Mouse (Mus musculus): Measurements from ENCODE around the gene Klhl29. TPM values are rescaled to one million over a fixed set of nuclear protein-coding genes. Genes with fewer than 3 reads are reported as not detected.
A peak's percentile ranks its signal among the peaks of the same experiment; 100 is the strongest.

Klhl29 gene
- total RNA-seq, 2 experiments from 2014 or later: 1.9 to 3.4 TPM

- DNase-seq (ENCODE audit: low spot score): no peak
These were observed 151.9 kb downstream of the Klhl29 start for GRCm38 (mm10) chr12:5223595-5223994.

GRCm38 (mm10) chr12:5222439-5223202 lies 152.9 kb downstream of the Klhl29 start:
- DNase-seq (ENCODE audit: low spot score): no peak

- peak; percentile 63 for DNase-seq (ENCODE audit: low spot score)
These were observed 155.4 kb downstream of the Klhl29 start for GRCm38 (mm10) chr12:5219913-5220575.

GRCm38 (mm10) chr12:5215836-5216747 lies 159.4 kb downstream of the Klhl29 start:
- peak; percentile 60 for DNase-seq (ENCODE audit: low spot score)

DNA sequence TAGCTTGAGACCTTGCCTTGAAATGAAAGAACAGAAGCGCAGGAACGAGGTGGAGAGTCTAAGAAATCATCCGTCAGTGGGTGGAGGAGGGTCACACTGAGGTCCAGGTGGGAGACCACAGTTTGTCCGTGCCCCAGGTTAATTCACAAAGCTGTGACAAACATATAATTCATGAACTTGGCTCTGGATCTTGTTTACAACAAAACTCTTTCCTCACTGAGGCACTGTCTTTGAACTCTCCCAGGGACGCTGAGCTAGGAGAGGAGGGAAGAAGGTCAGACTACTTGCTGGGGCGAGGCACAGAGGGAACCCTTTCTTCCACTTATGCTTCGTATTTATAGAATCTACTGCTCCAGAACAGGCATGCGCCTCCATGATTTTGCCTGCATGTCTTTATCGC lies 161.2 kb downstream of the Klhl29 start:
- no peak for DNase-seq (ENCODE audit: low spot score)

- peak; percentile 55 for DNase-seq (ENCODE audit: low spot score)
These were observed 162.0 kb downstream of the Klhl29 start for GRCm38 (mm10) chr12:5213339-5214104.

DNA sequence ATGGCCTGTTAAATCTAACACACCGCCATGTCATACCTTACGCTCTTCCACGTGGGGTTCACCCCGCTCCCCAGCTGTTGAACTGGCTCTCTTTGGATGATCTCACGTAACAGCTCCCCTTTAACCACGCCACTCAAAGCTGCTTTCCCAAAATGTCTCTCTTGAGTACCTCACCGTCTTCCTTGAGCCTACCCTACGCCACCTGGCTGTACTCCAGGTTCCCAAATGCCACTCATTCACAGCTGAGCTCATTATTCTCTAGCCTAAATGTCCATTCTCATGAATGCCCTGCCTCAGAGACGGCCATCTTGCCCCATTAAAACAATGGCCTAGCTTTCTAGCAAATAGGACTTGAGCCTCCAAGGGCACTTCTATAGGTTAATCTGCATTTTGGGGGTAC lies 163.6 kb downstream of the Klhl29 start:
- no peak for DNase-seq (ENCODE audit: low spot score)

GRCm38 (mm10) chr12:5210786-5211185 lies 164.7 kb downstream of the Klhl29 start:
- DNase-seq (ENCODE audit: low spot score): no peak

DNA sequence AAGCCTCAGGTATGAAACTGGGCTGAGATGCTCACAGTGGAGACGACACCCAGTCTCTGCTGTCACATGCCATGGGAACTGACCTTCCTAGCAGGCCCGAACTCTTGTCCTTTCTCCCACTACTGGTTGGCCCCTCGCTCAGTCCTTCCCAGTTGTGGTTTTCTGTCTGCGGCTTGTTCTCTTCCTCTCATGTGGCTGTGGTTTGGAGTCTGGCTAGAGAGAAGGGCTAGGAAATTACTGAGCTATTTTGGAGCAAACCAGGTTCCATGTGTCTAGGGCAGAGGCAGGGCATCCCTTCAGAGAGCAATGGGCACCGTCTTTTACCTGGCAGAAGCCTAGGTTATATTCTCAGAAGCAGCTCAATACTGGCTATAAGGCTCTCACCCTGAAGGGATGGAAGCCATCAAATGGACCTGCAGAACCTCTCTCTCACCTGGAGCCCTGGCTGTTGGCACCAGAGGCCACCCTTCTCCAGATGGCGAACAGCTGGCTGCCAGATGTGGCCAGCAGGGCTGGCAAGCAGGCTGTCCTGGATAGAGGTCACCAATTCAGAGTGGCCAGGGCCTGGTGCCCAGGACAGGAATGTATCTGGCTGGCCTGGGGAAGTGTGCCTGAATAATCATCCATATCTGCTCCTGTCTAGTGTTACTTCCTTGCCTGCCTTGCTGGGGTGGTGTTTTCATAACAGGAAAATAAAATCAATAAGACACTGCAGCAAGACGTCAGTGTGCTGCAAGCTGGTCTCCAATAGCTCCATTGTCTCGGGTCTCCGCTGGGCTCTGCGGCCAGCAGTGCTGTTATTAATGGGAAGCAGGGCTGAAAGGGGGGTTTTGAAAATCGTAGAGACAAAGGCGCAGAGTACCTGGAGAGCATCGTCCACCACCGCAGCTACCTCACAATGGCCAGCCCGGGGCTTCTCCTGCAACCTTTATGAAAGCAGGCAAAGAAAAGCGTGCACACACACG lies 167.3 kb downstream of the Klhl29 start:
- DNase-seq (ENCODE audit: low spot score): peak; percentile 61

- no peak for DNase-seq (ENCODE audit: low spot score)
These were observed 168.3 kb downstream of the Klhl29 start for GRCm38 (mm10) chr12:5207172-5207571.

DNA sequence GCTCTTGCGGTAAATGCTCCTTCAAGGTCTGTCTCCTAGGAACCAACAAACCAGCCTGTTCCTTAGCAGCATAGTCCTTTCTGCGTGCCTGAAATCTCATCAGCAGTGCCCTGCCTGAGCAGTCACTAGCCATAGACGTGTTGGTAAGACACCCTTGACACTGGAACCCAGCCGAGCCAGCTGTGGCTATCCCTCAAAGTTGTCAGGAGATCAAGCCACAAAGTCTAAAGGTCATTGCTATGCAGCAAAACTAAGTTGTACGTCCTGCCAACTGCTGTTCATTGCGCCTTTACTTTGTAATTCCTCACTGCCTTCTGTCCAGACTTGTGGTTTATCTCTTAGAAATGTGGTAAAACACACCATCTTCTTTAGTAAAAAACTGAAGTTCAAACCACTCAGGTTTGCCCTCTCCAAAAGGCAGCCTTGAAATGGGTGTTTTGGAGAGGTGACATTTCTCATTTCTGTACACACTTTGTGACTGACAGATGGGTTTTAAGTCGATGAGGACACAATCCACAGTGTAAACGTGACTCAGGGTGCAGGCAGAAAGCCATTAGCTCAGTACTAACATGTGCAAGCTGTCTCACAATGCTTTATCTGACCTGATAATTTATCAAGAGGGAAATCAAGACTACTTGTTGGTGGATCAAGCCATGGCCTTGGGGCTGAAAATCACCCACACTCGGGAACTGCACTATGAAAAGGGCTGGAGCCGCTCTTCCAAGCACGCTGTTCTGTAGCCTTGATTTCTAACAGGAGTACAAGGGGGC lies 171.2 kb downstream of the Klhl29 start:
- peak; percentile 87 for DNase-seq (ENCODE audit: low spot score)

DNA sequence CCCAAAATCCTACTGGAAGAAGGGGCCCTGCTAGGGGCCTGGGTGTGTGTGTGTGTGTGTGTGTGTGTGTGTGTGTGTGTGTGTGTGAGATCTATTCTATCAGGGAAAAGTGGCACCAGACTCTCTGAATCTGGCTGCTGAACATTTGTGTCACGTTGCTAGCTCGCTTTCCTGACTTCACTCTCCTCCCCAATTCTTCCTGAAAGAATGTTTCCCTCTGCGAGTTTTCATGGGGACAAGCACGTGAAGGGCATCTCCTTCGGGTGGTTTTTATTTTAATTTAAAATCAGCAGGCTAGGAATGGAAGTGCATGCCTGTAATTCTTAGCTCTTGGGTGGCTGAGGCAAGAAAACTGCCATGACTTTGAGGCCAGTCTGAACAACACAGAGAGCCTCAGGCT lies 172.1 kb downstream of the Klhl29 start:
- DNase-seq (ENCODE audit: low spot score): no peak

DNA sequence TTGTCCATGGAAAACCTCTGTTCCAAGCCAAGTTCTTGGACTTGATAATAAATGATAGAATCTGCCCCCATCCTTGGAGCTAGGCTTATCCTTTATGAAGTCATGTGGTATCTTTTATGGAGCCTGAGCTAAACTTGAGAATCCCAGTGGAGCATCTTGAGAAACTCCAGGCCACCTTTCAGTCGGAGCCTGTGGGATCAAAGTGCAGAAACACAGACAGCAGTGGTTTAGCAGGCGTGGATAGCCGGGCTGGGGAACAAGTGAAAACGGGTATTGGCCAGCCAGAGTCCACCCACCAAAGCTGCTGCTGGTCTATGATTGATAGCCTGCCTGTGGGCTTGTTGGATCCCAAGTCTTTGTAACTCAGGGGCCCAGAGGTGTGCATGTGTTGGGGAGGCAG lies 177.2 kb downstream of the Klhl29 start:
- DNase-seq (ENCODE audit: low spot score): no peak

- no peak for DNase-seq (ENCODE audit: low spot score)
These were observed 181.3 kb downstream of the Klhl29 start for GRCm38 (mm10) chr12:5194176-5194575.

DNA sequence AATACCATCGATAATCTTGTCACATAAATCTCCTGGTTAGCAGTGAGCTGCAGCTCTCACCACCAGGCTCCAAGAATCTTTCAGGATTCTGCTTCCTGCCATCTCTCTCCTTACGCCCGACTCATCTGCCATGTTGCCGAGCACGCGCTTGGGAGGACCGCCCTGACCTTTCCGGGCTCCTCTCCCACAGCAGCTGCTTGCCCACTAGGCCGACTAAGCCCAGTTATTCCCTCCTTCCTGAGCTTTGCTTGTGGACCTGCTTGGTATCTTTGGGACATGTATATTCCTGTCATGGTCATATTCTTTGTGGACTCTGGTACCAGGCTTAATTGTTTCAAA lies 183.1 kb downstream of the Klhl29 start:
- peak; percentile 56 for DNase-seq (ENCODE audit: low spot score)

GRCm38 (mm10) chr12:5191628-5192379 lies 183.7 kb downstream of the Klhl29 start:
- DNase-seq (ENCODE audit: low spot score): peak; percentile 77

DNA sequence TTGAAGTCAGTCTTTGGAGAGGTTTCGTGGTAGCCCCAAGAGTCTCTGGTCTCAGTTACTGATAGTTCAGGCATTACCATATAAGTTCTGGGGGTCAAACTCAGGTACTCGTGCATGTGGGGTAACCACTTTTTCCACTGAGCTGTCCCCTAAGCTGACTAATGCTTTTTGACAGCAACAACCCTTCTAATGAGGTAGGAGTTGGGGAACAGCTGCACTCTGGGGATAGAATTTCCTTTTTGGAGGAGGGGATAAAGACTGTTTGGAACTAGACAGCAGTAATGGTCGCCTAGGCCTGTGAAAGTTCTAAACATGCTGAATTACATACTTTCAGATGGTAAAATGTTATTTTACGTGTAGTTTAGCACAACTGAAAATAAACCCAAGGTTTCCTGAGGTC lies 184.3 kb downstream of the Klhl29 start:
- DNase-seq (ENCODE audit: low spot score): no peak

DNA sequence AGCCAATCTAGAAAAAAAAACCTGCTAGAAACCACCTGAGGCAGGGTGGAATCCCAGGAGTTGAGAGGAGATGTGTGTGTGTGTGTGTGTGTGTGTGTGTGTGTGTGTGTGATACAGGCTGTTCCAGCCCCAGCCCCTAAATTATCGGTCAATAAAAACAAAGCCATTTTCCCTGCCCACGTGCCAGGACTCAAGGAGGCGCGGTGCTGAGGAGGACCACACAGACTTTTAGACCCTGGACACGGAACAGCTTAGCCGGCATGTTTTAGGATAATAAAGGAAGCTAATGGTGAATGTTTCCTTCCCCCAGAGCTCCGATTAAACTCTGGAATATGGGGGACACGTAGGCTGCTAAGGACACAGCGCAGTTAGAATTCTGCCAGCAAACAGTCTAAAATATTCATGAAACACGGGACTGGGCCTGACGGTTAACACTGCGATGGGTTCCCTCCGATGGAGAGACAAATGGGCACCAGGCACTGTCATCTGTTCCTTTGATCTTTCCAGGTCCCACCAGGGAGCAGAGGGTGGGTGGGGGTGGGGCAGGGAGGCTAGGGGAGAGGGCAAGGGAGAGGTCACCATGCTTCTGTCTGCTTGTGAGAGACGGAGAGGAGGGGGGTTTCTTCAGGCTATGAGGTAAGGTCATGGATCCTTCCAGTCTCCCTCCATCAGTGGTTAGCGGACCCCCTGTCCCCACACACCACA lies 185.9 kb downstream of the Klhl29 start:
- DNase-seq (ENCODE audit: low spot score): no peak
